Mouse (Mus musculus) myocyte (in vitro differentiated cells): ENCODE data around the gene Stxbp3.

ENCODE experiments used
- CEBPB ChIP-seq: IDR thresholded peaks from 2 replicates; pipeline ENCODE4 v1.6.1; 2011; ENCODE audit warnings: mild to moderate bottlenecking, moderate library complexity; ENCODE audit not compliant: poor library complexity, insufficient read depth, severe bottlenecking
- E2F4 ChIP-seq: IDR thresholded peaks from one replicate; pipeline ENCODE4 v1.6.1; 2011; ENCODE audit warnings: mild to moderate bottlenecking, control low read depth, moderate library complexity; ENCODE audit not compliant: insufficient read depth
- MAX ChIP-seq: IDR thresholded peaks from one replicate; pipeline ENCODE4 v1.6.1; 2011; ENCODE audit warnings: low read depth, mild to moderate bottlenecking, control low read depth
- MYOD1 ChIP-seq, 3 experiments: IDR thresholded peaks; one replicate each; pipeline ENCODE4 v1.6.1; 2011; ENCODE audit warnings: control low read depth in 2 of 3, low read depth in 2 of 3, mild to moderate bottlenecking in 2 of 3, moderate library complexity in 1 of 3; ENCODE audit not compliant: insufficient read length in 2 of 3, control insufficient read depth in 1 of 3
- POLR2A ChIP-seq: IDR thresholded peaks from one replicate; pipeline ENCODE4 v1.6.1; 2011; ENCODE audit warnings: low read depth, mild to moderate bottlenecking, control low read depth, moderate library complexity; ENCODE audit not compliant: insufficient read length
- POLR2AphosphoS2 ChIP-seq: IDR thresholded peaks from one replicate; pipeline ENCODE4 v1.6.1; 2011; ENCODE audit warnings: low read depth, control low read depth; ENCODE audit not compliant: insufficient read length
- SRF ChIP-seq: IDR thresholded peaks from one replicate; pipeline ENCODE4 v1.6.1; 2011; ENCODE audit warnings: low read depth; ENCODE audit not compliant: control insufficient read depth, insufficient read length

- TF ChIP-seq E2F4 (no peak), MYOD1 (IDR thresholded peaks at IDR 0.05; ENCODE audit: control insufficient read depth in 1 of 3, insufficient read length in 2 of 3, low read depth in 2 of 3) (no peak), POLR2AphosphoS2 (no peak), POLR2A (no peak), MAX (no peak), SRF (no peak), CEBPB (no peak)
Measured at GRCm38 (mm10) chr3:108879836-108880435, 39.6 kb upstream of the Stxbp3 start.
